Mouse (Mus musculus): ENCODE data around the gene Ppp1r27. TPM values are rescaled to one million over a fixed set of nuclear protein-coding genes. Genes with fewer than 3 reads are reported as not detected.

Ppp1r27 gene
- polyA plus RNA-seq, 1 experiment: not detected

- H3K27ac ChIP-seq (ENCODE audit: insufficient read depth, low read depth, low read length): no peak overlapping the region
- no peak for TF ChIP-seq POLR2A (IDR thresholded peaks at IDR 0.05; ENCODE audit: insufficient read depth, low read depth, low read length)
- no peak for TF ChIP-seq CTCF (IDR thresholded peaks at IDR 0.05; ENCODE audit: insufficient read depth, low read depth, low read length)
- 77% methylated on average over 9 of the region's 9 CpGs for WGBS
Measured at GRCm38 (mm10) chr11:120527690-120528354, 23.1 kb downstream of the Ppp1r27 start.

GRCm38 (mm10) chr11:120525959-120526358 is 25.0 kb downstream of the Ppp1r27 start:
- 82% methylated on average over 2 of the region's 2 CpGs for WGBS

More at GRCm38 (mm10) chr11:120527690-120528354, 23.1 kb downstream of the Ppp1r27 start:
- Histone ChIP-seq H3K4me3 (ENCODE audit: insufficient read depth, low read depth, low read length) (no peak overlapping the region), H3K4me1 (ENCODE audit: control insufficient read depth, insufficient read depth, low read length) (peaks cover 9% of the 10 kb centered on the region)

GRCm38 (mm10) chr11:120522581-120522980 is 28.4 kb downstream of the Ppp1r27 start:
- no peak overlapping the region for H3K27ac ChIP-seq (ENCODE audit: insufficient read depth, low read depth, low read length)
- TF ChIP-seq POLR2A (IDR thresholded peaks at IDR 0.05; ENCODE audit: insufficient read depth, low read depth, low read length) (no peak), CTCF (IDR thresholded peaks at IDR 0.05; ENCODE audit: insufficient read depth, low read depth, low read length) (no peak)
- peaks cover 6% of the 10 kb centered on the region for H3K4me1 ChIP-seq (ENCODE audit: control insufficient read depth, insufficient read depth, low read length)
- 85% methylated on average over 8 of the region's 8 CpGs for WGBS
- H3K4me3 ChIP-seq (ENCODE audit: insufficient read depth, low read depth, low read length): no peak overlapping the region

More at GRCm38 (mm10) chr11:120525959-120526358, 25.0 kb downstream of the Ppp1r27 start:
- no peak overlapping the region for H3K4me3 ChIP-seq (ENCODE audit: insufficient read depth, low read depth, low read length)
- TF ChIP-seq POLR2A (IDR thresholded peaks at IDR 0.05; ENCODE audit: insufficient read depth, low read depth, low read length) (no peak), CTCF (IDR thresholded peaks at IDR 0.05; ENCODE audit: insufficient read depth, low read depth, low read length) (no peak)
- H3K4me1 ChIP-seq (ENCODE audit: control insufficient read depth, insufficient read depth, low read length): peaks cover 5% of the 10 kb centered on the region
- no peak overlapping the region for H3K27ac ChIP-seq (ENCODE audit: insufficient read depth, low read depth, low read length)

- Histone ChIP-seq H3K4me1 (ENCODE audit: control insufficient read depth, insufficient read depth, low read length) (peaks cover 6% of the 10 kb centered on the region), H3K4me3 (ENCODE audit: insufficient read depth, low read depth, low read length) (no peak overlapping the region), H3K27ac (ENCODE audit: insufficient read depth, low read depth, low read length) (no peak overlapping the region)
- WGBS: 82% methylated on average over 5 of the region's 5 CpGs
- TF ChIP-seq POLR2A (IDR thresholded peaks at IDR 0.05; ENCODE audit: insufficient read depth, low read depth, low read length) (no peak), CTCF (IDR thresholded peaks at IDR 0.05; ENCODE audit: insufficient read depth, low read depth, low read length) (no peak)
Measured at GRCm38 (mm10) chr11:120520967-120521540, 29.9 kb downstream of the Ppp1r27 start.

GRCm38 (mm10) chr11:120520498-120520897 is 30.4 kb downstream of the Ppp1r27 start:
- Histone ChIP-seq H3K27ac (ENCODE audit: insufficient read depth, low read depth, low read length) (no peak overlapping the region), H3K4me1 (ENCODE audit: control insufficient read depth, insufficient read depth, low read length) (peaks cover 6% of the 10 kb centered on the region), H3K4me3 (ENCODE audit: insufficient read depth, low read depth, low read length) (no peak overlapping the region)
- no peak for TF ChIP-seq CTCF (IDR thresholded peaks at IDR 0.05; ENCODE audit: insufficient read depth, low read depth, low read length)
- no peak for TF ChIP-seq POLR2A (IDR thresholded peaks at IDR 0.05; ENCODE audit: insufficient read depth, low read depth, low read length)
- WGBS: 89% methylated on average over 9 of the region's 9 CpGs

- no peak overlapping the region for H3K27ac ChIP-seq (ENCODE audit: insufficient read depth, low read depth, low read length)
Measured at GRCm38 (mm10) chr11:120519738-120520137, 31.2 kb downstream of the Ppp1r27 start.

GRCm38 (mm10) chr11:120518558-120518957 is 32.4 kb downstream of the Ppp1r27 start:
- peaks cover 6% of the 10 kb centered on the region for H3K4me1 ChIP-seq (ENCODE audit: control insufficient read depth, insufficient read depth, low read length)
- H3K27ac ChIP-seq (ENCODE audit: insufficient read depth, low read depth, low read length): no peak overlapping the region
- no peak overlapping the region for H3K4me3 ChIP-seq (ENCODE audit: insufficient read depth, low read depth, low read length)
- TF ChIP-seq POLR2A (IDR thresholded peaks at IDR 0.05; ENCODE audit: insufficient read depth, low read depth, low read length): no peak
- no peak for TF ChIP-seq CTCF (IDR thresholded peaks at IDR 0.05; ENCODE audit: insufficient read depth, low read depth, low read length)
- 67% methylated on average over 6 of the region's 6 CpGs for WGBS

More at GRCm38 (mm10) chr11:120519738-120520137, 31.2 kb downstream of the Ppp1r27 start:
- no peak overlapping the region for H3K4me3 ChIP-seq (ENCODE audit: insufficient read depth, low read depth, low read length)
- 34% methylated on average over 9 of the region's 9 CpGs for WGBS
- TF ChIP-seq CTCF (IDR thresholded peaks at IDR 0.05; ENCODE audit: insufficient read depth, low read depth, low read length) (no peak), POLR2A (IDR thresholded peaks at IDR 0.05; ENCODE audit: insufficient read depth, low read depth, low read length) (no peak)
- peaks cover 6% of the 10 kb centered on the region for H3K4me1 ChIP-seq (ENCODE audit: control insufficient read depth, insufficient read depth, low read length)

GRCm38 (mm10) chr11:120518027-120518426 is 32.9 kb downstream of the Ppp1r27 start:
- TF ChIP-seq CTCF (IDR thresholded peaks at IDR 0.05; ENCODE audit: insufficient read depth, low read depth, low read length): no peak
- no peak for TF ChIP-seq POLR2A (IDR thresholded peaks at IDR 0.05; ENCODE audit: insufficient read depth, low read depth, low read length)
- WGBS: 39% methylated on average over 6 of the region's 6 CpGs
- Histone ChIP-seq H3K4me3 (ENCODE audit: insufficient read depth, low read depth, low read length) (no peak overlapping the region), H3K4me1 (ENCODE audit: control insufficient read depth, insufficient read depth, low read length) (peaks cover 6% of the 10 kb centered on the region), H3K27ac (ENCODE audit: insufficient read depth, low read depth, low read length) (no peak overlapping the region)

GRCm38 (mm10) chr11:120517147-120517546 is 33.8 kb downstream of the Ppp1r27 start:
- 86% methylated on average over 4 of the region's 4 CpGs for WGBS
- H3K4me3 ChIP-seq (ENCODE audit: insufficient read depth, low read depth, low read length): no peak overlapping the region
- TF ChIP-seq POLR2A (IDR thresholded peaks at IDR 0.05; ENCODE audit: insufficient read depth, low read depth, low read length) (no peak), CTCF (IDR thresholded peaks at IDR 0.05; ENCODE audit: insufficient read depth, low read depth, low read length) (no peak)
- peaks cover 6% of the 10 kb centered on the region for H3K4me1 ChIP-seq (ENCODE audit: control insufficient read depth, insufficient read depth, low read length)
- H3K27ac ChIP-seq (ENCODE audit: insufficient read depth, low read depth, low read length): no peak overlapping the region

Data from olfactory bulb, adult 2 months (tissue).